Mouse (Mus musculus) embryo, embryonic 11 days (tissue): ENCODE measurements around the gene Fam104a.
A peak's percentile ranks its signal among the peaks of the same experiment; 100 is the strongest.
"Not testable (repeated sequence)": the region's sequence is repeated elsewhere in the genome, so short reads cannot be mapped to it uniquely, and the experiment has no call there.

Source experiments
- DNase-seq: peaks from one replicate; pipeline ENCODE4 v3.0.0-alpha.2; 2015

Fam104a gene

DNA sequence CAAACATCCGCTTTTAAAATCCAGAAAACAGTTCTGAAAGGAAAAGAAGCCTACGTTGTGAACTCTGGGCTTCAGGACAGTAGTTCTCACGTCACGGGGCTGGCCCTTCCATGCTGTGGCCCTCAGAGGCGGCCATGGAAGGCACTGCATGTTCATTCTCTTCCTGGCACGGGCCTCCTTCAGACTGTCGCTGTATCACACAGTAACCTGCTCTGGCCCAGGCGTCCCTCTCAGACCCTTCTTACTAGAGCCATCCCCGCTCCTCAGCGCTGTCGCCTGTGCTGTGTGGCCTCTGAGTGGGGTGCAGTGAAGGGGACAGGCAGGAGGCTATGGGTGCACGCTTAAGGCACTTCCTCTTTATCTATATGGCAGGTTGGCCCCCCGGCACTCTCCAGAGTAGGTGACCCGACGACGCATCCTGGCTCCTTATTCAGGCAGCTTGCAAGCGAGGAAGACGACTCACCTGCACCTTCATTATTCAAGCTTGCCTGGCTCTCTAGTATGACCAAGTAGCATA is 22.1 kb downstream of the Fam104a start:
- DNase-seq, result no peak

DNA sequence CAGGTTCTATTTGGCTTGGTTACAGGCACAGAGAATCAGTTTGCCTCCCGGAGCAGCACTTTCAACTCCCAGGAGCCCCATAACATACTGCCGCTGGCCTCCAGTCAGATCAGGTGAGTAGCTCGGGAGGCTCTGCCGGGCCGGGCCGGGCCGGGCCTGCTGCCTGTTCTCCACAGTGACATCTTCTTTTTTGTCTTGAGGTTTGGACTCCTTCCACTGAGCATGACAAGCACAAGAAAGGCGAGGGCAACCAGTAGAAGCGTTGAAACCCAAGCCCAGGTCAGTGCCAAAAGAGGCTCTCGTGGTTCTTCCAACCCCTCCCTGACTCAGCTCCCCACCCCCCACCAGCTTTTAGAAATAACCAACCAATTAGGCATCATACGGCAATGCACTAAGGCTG is 23.0 kb downstream of the Fam104a start:
- DNase-seq, result no peak

DNA sequence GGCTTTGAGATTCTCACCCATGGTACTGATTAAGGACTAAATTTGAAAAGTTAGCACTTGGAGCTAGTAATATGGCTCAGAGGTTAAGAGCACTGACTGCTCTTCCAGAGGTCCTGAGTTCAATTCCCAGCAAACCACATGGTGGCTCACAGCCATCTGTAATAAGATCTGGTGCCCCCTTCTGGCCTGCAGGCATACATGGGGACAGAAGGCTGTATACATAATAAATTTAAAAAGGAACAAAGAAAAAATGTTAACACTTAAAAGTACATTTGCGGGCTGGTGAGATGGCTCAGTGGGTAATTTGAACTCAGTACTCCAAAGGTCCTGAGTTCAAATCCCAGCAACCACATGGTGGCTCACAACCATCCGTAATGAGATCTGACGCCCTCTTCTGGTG is 23.7 kb downstream of the Fam104a start:
- DNase-seq, result not testable (repeated sequence)

DNA sequence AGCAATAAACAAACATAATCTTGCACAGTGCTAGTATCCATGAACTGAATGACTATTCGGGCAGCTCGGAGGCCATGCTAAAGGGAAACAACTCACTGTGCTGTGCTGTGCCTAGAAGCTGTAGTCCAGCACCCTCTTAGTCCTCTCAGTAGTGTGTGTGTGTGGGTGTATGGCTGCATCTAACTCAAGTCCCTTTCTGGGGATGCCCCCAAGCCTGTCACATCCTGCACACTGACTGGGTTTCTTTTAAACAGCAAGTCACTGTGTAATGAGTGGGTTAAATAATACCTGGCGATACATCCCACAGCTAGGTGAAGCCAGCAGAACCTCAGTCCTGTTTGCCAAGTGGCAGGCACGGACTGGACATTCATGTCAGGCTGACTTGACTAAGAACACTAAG is 25.2 kb downstream of the Fam104a start:
- DNase-seq, result no peak

DNA sequence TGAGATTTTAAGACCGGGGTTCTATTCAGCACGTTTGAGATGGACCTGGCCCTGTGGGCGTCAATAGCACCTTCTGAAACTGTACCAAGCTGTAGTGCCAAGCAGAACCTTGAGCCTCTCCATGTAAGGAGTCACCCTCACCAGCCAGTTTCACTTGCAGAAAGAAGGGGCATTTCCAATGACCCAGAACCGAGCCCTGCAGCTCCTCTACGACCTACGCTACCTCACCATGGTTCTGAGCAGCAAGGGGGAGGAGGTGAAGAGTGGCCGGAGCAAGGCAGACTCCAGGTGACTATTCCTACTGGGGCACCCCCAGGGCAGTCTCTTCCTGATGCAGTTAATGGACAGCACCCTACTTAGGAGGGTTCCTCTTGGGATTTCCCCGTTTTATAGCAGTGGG is 25.6 kb downstream of the Fam104a start:
- no peak for DNase-seq

DNA sequence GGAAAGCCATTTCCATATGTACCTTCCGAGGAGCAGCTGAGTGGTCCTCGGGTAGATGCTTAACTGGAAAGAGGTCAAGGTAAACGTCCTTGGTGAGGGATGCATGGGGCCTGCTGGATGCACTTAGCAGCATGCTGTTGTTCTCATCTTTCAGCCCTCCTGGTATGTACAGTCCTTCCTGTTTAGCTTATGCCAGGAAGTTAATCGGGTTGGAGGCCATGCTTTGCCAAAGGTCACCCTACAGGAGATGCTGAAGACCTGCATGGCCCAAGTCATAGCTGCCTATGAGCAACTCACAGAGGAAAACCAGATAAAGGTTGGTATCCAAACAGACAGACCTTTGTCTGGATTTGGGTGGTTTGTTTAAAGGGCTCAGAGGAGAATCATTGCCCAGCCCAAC is 26.7 kb downstream of the Fam104a start:
- no peak for DNase-seq

DNA sequence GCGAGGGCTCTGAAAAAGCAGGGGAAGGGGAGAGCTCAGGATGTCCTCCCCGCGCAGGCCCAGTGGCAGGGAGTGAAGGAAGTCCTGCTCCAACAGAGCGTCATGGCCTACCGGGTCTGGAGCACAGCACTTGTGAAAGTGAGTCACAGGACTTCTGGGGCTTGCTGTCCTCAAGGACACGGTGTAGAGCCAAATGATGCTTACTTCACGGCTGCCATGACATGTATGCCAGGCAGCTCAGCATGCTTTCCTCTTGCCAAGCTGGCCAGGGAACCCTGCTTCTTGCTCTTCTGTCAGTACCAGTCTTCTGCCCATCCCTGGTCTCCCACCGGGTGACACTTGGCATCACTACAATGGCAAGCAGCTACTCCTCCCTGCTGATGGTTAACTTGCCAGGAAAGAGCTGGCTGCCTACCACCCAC is 27.4 kb downstream of the Fam104a start:
- DNase-seq, result no peak

DNA sequence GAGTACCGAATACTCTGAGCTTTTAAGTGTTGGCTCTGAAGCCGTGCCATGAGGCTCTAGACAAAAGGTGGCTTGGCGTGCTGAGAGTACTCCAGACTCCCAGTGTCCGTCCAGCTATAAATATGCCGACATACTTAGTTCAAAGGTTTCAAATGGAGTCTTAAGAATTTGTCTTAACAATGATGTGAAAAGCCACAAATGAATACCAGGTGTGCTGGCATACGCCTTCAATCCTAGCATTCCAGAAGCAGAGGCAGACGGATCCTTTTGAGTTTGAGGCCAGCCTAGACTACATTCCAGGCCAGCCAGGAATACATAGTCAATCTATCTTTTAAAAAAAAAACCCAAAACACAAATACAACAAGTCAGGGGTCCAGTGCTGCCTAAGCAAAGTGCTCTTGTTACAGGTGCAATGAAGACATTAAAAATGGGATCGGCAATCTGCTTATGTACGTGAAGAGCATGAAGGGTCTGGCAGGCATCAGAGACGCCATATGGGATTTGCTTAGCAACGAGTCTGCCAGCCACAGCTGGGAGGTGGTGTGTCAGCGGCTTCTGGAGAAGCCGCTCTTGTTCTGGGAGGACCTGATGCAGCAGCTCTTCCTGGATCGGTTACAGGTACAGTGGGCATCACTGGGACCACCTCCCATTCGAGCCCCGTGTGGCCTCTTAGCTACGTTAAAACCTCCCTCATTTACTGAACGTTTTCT is 29.2 kb downstream of the Fam104a start:
- DNase-seq, result peak; percentile 48

DNA sequence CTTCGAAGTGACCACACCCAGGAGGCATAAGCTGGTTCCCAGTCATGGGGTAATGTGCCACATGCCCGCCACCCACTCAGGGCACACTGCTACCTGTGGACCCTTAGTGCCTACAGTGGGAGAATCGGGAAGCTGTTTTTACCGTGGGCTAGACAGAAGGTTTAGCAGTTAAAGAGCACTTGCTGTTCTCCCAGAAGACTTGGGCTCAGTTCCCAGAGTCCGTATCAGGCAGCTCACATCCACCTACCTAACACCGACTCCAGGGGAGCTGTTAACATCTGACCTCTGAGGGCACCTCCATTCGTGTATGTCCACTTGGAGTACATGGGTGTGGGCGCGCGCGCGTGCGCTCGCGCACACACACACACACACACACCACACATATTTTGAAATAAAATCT is 29.9 kb downstream of the Fam104a start:
- no peak for DNase-seq

DNA sequence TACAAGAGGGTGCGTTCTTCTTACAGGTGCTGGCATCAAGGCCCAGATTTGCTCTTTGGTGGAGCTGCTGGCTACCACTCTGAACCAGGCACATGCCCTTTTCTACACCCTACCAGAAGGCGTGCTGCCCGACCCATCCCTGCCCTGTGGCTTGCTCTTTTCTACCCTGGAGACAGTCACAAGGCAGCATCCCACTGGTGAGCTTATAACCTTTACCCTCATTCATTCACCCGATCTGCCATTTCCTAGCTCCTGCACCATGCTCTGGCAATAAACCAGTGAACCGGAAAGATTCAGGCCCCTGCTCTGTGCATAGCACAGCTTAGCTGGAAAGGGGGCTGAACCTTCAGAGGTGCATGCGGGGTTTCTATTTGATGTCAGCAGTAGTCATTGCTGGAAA is 31.4 kb downstream of the Fam104a start:
- DNase-seq, result no peak

DNA sequence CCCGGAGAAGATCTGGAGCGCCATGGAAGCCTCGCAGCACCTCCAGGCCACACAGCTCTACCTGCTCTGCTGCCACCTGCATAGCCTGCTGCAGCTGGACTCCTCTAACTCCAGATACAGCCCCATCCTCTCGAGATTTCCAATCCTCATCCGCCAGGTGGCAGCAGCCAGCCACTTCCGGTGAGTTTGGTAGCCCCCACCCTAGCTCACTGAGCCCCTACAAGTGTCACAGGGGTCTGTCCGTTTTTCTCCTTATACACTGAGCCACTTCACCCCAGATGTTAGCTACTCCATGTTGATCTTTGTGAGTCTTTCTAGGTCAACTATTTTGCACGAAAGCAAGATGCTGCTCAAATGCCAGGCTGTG is 32.1 kb downstream of the Fam104a start:
- peak; percentile 69 for DNase-seq

DNA sequence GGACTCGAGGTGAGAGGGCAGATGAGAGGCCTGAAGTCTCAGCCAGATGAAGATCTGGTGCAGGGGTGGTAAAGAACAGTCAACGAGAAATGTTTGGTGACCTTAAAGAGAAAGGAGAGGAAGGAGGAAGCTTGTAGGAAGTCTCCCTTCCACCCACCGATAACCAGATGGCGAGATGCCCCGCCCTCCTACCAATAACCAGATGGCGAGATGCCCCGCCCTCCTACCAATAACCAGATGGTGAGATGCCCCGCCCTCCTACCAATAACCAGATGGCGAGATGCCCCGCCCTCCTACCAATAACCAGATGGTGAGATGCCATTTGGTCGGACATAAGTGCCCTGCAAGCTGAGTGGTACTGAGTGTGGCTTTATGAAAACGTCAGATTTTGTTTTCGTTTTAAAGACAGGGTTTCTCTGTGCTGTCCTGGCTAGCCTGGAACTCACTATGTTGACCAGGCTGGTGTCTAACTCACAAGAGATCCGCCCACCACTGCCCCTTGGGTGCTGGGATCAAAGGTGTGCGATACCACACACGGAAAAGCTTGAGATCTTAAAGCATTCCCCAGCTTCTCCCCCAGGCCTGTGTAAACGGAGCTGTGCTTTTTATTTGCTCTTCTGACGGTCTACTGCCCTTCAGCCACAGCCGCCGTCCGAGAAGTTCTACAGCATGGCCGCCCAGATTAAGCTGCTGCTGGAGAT is 32.6 kb downstream of the Fam104a start:
- DNase-seq, result no peak

DNA sequence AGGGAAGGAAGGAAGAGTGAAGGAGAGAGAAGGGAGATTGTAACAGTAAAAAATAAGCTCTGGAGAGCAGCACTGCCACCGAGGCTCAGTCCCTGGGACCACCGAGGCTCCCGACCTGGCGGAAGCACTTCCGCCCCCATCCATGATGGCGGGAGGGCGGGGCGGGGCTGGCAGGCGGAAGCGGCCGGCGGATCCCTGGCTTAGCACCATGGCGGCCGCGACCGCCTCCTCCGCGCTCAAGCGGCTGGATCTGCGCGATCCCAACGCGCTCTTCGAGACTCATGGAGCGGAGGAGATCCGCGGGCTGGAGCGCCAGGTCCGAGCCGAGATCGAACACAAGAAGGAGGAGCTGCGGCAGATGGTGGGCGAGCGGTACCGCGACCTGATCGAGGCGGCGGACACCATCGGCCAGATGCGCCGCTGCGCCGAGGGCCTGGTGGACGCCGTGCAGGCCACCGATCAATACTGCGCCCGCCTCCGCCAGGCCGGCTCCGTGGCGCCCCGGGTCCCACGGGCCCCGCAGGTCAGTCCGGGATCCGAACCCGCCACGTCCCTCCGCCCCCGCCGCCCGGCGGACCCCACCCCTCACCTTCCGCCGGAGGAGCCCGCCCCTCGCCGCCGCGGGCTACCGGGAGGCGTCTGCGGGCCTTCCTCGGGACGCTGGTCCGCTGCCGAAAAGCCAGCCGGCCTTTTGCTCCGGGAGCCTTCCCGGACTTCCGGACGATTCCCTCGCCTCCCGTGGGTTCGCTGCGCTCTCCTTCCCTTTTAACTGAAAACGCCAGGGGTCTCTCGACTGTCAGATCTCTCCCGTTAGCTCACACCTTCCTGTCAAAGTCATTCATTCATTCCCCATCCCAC is 34.4 kb downstream of the Fam104a start, which contains the start of gene Slc39a11:
Slc39a11 (minus strand) TSS at position 727 of the 858 bp plus-strand sequence.
- peak; percentile 90 for DNase-seq

DNA sequence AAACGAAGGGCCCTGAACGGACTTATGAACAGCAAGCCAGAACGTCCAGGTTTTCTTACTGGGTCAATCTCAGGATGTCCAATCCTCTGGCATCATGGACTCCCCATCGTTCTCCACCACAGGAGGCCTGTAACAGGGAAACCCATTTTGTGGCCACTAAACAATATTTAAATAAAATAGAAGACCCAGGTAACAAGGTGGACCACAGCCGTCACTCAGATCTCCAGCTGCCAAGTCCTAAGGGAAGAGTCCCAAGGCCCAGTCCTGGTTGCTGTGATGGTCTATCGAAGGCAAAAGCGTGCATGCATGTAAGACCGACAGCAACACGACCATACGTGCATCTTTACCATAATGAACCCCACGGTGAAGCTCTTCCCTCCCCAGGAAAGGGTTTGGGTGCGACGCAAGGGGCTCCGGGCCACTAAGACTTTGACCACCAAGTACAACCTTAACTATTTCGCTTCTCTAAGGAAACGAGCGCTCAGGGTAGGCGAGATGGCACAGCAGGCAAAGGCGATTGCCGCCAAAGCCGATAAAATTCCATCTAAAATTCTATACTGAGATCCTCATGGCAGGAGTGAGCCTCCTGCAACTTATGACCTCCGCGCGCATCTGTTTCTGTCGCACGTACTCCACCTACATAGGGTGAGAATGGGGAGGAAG is 35.1 kb downstream of the Fam104a start, which contains the start of gene Cog1:
Cog1 (plus strand) TSS at position 480 of the 663 bp plus-strand sequence.
- no peak for DNase-seq

DNA sequence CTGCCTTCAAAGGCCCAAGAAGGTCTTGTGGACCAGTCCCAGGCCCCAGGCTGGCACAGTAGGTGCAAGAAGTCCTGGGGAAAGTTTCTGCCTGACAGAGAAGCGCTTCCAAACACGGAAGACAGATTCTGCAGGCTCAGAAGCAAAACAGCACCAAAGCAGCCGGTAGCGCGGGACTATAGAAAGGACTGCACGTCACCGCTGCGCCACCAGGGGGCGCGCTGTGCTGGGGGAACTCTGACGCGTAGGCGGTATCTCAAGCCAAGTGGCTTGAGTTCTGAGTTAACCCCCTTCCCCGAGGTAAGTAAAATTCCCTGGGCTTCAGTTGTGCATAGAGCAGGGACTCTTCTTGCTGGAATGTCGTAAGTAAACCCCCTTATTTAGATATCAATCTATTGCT is 35.8 kb downstream of the Fam104a start:
- peak; percentile 89 for DNase-seq

DNA sequence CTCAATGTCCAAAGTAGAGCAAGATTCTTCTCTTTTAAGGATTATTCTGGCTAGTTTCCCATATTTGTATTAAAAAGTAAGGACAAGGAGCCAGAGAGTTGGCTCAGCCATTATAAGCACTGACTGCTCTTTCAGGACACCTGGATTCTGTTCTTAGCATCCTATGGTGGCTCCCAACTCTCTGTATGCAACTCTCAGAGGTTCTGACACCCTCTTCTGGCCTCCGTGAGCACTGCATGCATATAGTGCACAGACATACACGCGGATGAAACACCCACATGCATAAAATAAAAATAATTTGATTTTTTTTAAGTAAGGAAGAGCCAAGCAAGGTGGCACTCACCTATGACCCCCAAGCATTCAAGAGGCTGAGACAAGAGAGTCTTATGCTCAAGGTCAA is 38.8 kb downstream of the Fam104a start:
- DNase-seq, result no peak

DNA sequence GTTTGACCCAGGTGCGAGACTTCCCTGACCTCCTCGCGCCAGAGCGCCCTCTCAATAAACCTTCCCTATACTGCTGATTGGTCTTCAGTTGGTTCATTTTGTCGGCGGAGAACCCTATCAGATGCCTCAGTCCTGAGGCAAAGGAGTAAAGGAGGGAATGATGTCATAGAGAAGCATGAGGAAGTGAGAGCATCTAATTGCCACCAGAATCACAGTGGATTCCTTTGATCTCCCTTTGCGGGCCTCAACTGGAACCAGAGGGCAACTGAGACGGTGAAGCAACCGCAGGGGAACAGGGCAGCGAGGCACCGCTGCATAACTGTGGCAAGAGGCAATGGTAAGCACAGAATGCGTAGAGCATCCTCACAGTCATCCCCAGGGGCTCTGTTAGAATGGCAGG is 45.3 kb downstream of the Fam104a start:
- no peak for DNase-seq

DNA sequence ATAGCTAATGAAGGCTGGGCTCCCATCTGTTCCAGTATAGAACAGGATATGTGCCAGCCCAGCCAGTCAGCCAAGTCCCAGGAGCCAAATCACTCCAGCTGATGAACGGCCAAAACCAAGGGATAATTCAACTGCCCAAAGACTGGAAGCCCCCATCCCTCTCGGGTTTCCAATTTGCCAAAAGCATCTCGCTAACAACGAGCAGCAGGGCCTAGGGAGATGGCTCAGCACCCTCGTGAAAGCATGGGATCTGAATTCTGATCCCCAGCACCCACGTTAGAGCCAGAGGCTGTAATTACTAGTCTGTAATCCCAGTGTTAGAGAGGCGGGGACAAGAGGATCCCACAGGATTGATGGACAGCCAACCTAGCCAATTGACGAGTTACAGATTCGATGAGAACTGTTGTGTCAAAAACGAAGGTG is 49.2 kb downstream of the Fam104a start:
- no peak for DNase-seq

DNA sequence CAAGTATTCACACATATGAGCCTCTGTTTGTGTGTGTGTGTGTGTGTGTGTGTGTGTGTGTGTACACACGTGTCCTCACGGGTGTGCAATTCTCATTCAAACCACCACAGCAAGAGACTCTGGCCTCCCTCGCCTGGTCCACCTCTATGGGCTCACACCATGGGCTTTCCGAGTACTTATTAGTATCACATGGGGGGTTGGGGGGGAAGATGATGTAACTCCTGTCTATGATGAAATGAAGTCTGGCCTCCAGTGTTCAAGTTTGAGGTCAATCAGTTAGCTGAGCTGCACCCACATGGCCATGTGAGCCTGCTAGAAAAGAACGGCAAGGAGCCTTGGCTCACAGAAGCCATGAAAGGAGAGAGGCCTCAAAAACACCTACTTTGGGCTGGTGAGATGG is 50.6 kb downstream of the Fam104a start:
- DNase-seq, result no peak

DNA sequence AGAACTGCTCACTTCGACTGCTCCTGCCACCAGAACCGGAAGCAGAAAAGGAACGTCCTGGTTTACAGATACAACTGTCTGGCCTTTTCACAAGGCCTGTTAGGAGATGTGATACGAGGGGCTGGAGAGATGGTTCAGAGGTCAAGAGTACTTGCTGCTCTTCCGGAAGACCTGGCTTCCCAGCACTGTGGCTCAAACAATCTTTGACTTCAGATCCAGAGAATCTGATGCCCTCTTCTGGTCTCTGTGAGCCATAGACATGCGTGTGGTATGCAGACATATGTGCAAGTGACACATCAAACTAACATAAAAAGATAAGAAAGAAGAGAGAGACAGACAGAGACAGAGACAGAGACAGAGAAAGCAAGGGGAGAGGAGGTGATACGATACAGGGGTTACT is 51.7 kb downstream of the Fam104a start:
- DNase-seq, result no peak

DNA sequence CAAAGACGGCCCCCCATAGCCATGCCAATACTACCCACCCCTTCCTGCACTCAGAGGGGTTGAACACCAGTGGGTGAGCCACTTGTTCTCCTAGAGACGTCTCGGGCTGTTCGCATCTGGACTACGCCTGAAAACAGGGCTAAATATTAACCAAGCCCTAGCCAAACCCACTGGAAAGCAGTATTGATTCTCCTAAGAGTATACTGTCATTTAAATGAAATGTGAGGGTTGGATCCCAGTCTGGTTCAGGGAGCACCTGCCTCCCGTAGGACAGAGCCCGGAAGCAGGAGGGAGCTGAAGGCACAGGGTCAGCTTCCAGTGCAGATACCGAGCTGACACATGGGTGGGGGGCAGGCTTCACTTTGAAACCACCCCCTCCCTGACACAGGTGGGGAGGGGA is 52.1 kb downstream of the Fam104a start:
- no peak for DNase-seq

DNA sequence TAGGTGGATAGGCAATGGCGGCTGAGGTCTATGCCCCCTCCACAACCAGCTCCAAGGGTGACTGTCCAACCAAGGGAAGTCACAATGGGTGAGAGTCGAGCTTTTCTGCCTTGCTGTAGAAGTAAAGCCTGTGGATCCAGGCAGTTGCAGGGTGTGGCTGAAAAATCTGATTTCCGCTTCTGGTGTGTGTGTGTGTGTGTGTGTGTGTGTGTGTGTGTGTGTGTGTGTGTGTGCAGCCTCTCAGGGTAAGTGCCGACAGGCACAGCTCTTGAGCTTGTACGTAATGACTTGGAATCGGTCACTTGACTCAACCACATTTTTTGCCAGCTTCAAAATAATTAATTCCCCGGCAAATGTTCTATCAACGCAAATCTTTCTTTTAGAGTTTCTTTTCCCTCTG is 52.7 kb downstream of the Fam104a start:
- no peak for DNase-seq

DNA sequence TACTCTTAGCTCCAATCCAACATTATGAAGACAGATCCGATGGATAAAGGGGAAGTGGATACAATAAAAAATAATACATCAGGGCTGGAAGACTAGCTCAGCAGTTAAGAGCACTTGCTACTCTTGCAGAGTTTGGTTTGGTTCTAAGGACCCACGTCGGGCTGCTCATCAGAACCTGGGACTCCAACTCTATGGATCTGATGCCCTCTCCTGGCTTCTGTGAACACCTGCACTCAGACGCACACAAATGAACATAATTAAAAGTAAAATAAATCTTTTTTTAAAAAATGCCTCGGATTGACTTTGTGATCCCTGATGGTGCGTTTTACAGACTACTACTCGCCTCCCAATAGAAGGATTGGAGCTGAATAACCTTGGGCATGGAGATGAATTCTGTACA is 53.3 kb downstream of the Fam104a start:
- DNase-seq, result peak; percentile 42
